Mouse (Mus musculus) intestine, postnatal 0 days (tissue): ENCODE results near the gene Crygn. TPM values are rescaled to one million over a fixed set of nuclear protein-coding genes. Genes with fewer than 3 reads are reported as not detected.

ENCODE experiments used
- ATAC-seq: fragments of 200-750 bp; cut with Nextera tagmentation; 2 replicates; pipeline ENCODE4 v1.8.0; 2017; ENCODE audit warnings: mild to moderate bottlenecking, moderate TSS enrichment, moderate library complexity
- H3K27ac ChIP-seq: fragments of 300-500 bp; sonication (generic); 2 replicates; pipeline ENCODE4 v1.5.1; 2014; ENCODE audit warnings: mild to moderate bottlenecking, low read depth, low read length, moderate library complexity
- H3K27me3 ChIP-seq: fragments of 300-500 bp; sonication (generic); replicated peaks from 2 replicates; pipeline ENCODE4 v1.6.1; 2014; ENCODE audit warnings: low read length, mixed read lengths; ENCODE audit not compliant: control insufficient read depth, insufficient read depth
- H3K36me3 ChIP-seq: fragments of 300-500 bp; sonication (generic); 2 replicates; pipeline ENCODE4 v1.6.1; 2014; ENCODE audit warnings: mild to moderate bottlenecking, moderate library complexity; ENCODE audit not compliant: control insufficient read depth, insufficient read depth
- H3K4me1 ChIP-seq: fragments of 300-500 bp; sonication (generic); replicated peaks from 2 replicates; pipeline ENCODE4 v1.6.1; 2014; ENCODE audit warnings: antibody characterized with exemption, low read length, mixed read lengths; ENCODE audit not compliant: control insufficient read depth, insufficient read depth
- H3K4me2 ChIP-seq: fragments of 300-500 bp; sonication (generic); replicated peaks from 2 replicates; pipeline ENCODE4 v1.6.1; 2014; ENCODE audit warnings: low read depth, mild to moderate bottlenecking, moderate library complexity
- H3K4me3 ChIP-seq: fragments of 300-500 bp; sonication (generic); 2 replicates; pipeline ENCODE4 v1.5.1; 2014; ENCODE audit warnings: low read depth, low read length
- H3K9ac ChIP-seq: fragments of 300-500 bp; sonication (generic); 2 replicates; pipeline ENCODE4 v1.6.1; 2014; ENCODE audit warnings: mild to moderate bottlenecking, low read depth, low read length
- H3K9me3 ChIP-seq: fragments of 300-500 bp; sonication (generic); 2 replicates; pipeline ENCODE4 v1.6.1; 2016; ENCODE audit warnings: mixed run types; ENCODE audit not compliant: control insufficient read depth
- CTCF ChIP-seq: sonication (generic); IDR thresholded peaks from 2 replicates; pipeline ENCODE4 v1.5.1; 2016; ENCODE audit warnings: low read depth, mild to moderate bottlenecking, control low read depth, antibody characterized with exemption, moderate library complexity
- WGBS: fragments of 180-500 bp; shearing (Covaris S2); extraction: QIAGEN DNeasy Blood & Tissue Kit; methylation state at CpG from one replicate; pipeline ENCODE4 v1.1.7; 2014; 5-methylcytosine and 5-hydroxymethylcytosine counted together
- polyA plus RNA-seq: library from polyadenylated mRNA; unstranded; fragments of >200 nt; fragmentation: Nextera tagmentation; extraction: Ambion mirVana; gene quantifications from 2 replicates; pipeline ENCODE4 v1.2.1, GENCODE M21; 2015

Crygn gene
- polyA plus RNA-seq, 1 experiment from 2014 or later: 8.1 TPM

DNA sequence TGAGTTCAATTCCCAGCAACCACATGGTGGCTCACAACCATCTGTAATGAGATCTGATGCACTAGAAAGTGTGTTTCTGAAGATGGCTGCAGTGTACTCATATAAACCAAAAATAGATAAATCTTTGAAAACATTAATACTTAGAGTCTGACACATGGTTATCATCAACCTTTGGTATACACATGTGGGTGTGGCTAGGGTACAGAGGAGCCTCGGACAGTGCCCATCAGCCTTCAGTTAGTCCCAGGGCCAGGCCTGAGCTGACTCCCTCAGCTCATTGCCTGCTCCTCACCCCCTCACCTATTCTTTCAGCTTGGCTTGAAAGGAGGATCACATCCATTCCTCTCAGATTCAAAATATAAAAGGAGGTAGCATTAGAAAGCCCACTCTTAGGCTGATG is 19.3 kb downstream of the Crygn start:
- no peak overlapping the region for H3K27ac ChIP-seq
- TF ChIP-seq CTCF: no peak
- H3K9me3 ChIP-seq: no peaks in the 10 kb centered on the region
- H3K4me1 ChIP-seq: no peaks in the 10 kb centered on the region
- no peaks in the 10 kb centered on the region for H3K36me3 ChIP-seq
- ATAC-seq: no peak
- H3K4me2 ChIP-seq: no peak overlapping the region
- no peaks in the 10 kb centered on the region for H3K27me3 ChIP-seq
- no peak overlapping the region for H3K4me3 ChIP-seq
- no peak overlapping the region for H3K9ac ChIP-seq
- 57% methylated on average over 1 of the region's 1 CpGs for WGBS

DNA sequence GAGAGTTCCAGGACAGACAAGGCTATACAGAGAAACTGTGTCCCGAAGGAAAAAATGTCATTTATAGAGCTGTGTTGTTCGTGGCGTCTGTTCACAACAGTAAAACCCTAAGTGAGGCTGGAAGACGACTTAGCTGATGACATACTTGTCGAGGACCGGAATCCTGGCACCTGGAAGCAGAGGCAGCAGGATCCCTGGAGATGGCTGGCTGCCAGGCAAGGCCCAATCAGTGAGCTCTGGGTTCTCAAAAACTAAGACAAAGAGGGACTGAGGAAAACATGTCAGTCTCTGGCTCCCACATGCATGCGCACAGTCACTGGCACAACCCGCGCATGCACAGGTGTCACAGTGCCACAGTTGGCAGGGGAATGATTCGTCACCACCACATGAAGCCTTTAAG is 20.2 kb downstream of the Crygn start:
- Histone ChIP-seq H3K9me3 (no peaks in the 10 kb centered on the region), H3K27ac (no peak overlapping the region), H3K36me3 (no peaks in the 10 kb centered on the region), H3K9ac (no peak overlapping the region), H3K4me3 (no peak overlapping the region), H3K4me1 (no peaks in the 10 kb centered on the region), H3K4me2 (no peak overlapping the region), H3K27me3 (no peaks in the 10 kb centered on the region)
- WGBS: 93% methylated on average over 10 of the region's 10 CpGs
- no peak for ATAC-seq
- TF ChIP-seq CTCF: no peak

DNA sequence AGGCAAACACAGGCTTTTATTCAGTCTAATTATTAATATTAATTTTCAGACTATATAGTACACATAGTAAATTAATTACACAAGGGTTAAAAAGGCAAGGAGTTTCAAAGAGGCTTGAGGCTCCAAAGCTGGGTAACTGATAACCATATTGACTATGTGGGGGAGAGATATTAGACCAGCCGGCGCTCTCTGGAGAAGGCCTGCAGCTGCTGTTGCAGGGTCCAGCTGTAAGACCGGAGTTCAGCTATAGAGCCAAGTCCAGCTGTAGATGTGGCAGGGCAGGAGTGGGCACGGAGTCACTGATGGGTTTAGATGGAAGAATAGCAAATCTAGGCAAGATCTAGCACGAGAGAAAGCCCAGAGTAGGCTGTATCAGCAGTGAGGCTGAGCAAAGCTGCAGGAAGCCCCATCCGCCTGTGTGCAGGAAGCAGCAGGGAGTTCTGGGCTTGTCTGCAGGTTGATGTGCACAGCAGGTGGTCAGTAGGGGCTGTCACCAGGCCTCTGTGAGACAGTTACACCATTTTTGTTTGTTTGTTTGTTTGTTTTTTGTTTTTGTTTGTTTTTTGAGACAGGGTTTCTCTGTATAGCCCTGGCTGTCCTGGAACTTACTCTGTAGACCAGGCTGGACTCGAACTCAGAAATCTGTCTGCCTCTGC is 23.9 kb downstream of the Crygn start:
- H3K4me2 ChIP-seq: no peak overlapping the region
- no peak overlapping the region; the same call in 1 of the 2 replicates for H3K27ac ChIP-seq
- TF ChIP-seq CTCF: no peak
- 46% methylated on average over 7 of the region's 7 CpGs for WGBS
- peaks cover 30% of the 10 kb centered on the region for H3K27me3 ChIP-seq
- no peak overlapping the region for H3K9ac ChIP-seq
- H3K9me3 ChIP-seq: no peaks in the 10 kb centered on the region
- no peak for ATAC-seq
- H3K4me3 ChIP-seq: no peak overlapping the region
- H3K36me3 ChIP-seq: no peaks in the 10 kb centered on the region
- H3K4me1 ChIP-seq: 0 out of 2 replicates have a peak, but pooled peaks cover 3% of the 10 kb centered on the region

DNA sequence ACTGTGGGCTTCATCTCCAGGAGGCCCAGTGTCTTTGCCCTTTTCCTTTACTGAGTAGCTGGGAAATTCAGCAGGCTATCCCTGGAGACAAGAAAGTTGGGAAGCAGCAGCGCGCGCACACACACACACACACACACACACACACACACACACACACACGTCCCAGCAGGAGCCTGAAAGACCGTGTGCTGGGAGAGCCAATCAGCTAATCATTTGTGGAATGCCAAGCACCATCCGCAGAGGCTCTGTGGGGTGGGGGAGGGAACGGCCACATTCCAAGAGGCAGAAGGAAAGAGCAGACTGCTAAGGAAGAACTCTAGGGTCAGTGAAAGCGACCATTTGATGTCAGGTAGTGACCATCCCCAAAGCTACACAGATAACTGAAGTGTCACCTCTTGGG is 24.7 kb downstream of the Crygn start:
- no peaks in the 10 kb centered on the region for H3K36me3 ChIP-seq
- TF ChIP-seq CTCF: no peak
- H3K9ac ChIP-seq: no peak overlapping the region
- 0 out of 2 replicates have a peak, but pooled peaks cover 3% of the 10 kb centered on the region for H3K4me1 ChIP-seq
- no peak overlapping the region for H3K27ac ChIP-seq
- no peaks in the 10 kb centered on the region for H3K9me3 ChIP-seq
- H3K4me3 ChIP-seq: no peak overlapping the region
- ATAC-seq: no peak
- H3K27me3 ChIP-seq: peaks cover 30% of the 10 kb centered on the region
- H3K4me2 ChIP-seq: no peak overlapping the region; the same call in 1 of the 2 replicates
- WGBS: 9% methylated on average over 8 of the region's 8 CpGs

DNA sequence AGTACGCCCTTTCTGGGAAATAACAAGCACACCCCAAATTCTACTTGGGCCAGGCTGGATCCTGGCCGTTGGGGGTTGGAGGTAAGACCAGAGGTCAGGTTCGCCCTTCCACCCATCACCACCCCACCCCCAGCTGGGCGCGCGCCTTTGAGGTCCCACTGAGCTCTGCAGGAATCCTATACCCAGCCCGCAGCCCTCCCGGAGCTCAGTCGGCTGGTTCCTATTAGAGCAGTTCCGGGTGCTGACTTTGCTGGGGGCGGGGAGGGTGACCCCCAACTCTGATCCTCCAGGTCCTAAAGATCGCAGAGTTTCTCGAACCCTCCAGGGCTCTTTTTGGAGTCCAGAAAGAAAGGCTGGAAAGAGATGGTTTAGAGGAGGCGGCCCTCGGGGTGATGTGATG is 26.8 kb downstream of the Crygn start:
- ATAC-seq: no peak
- H3K9me3 ChIP-seq: no peaks in the 10 kb centered on the region
- WGBS: 16% methylated on average over 15 of the region's 15 CpGs
- 0 out of 2 replicates have a peak, but pooled peaks cover 3% of the 10 kb centered on the region for H3K4me1 ChIP-seq
- TF ChIP-seq CTCF: no peak
- H3K27me3 ChIP-seq: peaks cover 30% of the 10 kb centered on the region
- no peak overlapping the region for H3K27ac ChIP-seq
- peak overlapping the region; percentile 49 for H3K4me3 ChIP-seq
- H3K9ac ChIP-seq: 0 out of 2 replicates have a peak overlapping the region, but pooled peaks have one; percentile 51
- H3K4me2 ChIP-seq: peak overlapping the region; percentile 76
- no peaks in the 10 kb centered on the region for H3K36me3 ChIP-seq

DNA sequence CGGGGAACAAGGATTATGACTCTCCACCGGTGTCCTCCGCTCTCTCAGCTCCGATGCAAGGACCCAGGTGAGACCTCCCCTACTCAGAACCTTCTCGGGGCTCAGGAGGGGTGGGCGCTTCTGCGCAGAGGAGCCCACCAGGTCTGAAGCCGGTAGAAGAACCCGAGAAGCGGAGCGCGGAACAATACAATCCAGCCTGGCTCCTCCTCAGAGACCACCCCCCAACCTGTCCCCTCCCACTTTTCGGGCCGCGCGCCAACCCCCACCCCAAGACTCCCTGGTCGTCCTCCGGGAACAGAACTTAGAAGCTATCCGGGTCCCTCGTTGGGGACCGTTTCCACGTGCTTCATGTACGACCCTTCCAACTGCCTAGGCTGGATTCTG is 27.3 kb downstream of the Crygn start, which contains the start of gene Wdr86:
Wdr86 (minus strand) TSS at position 240 of the 384 bp plus-strand sequence.
- Histone ChIP-seq H3K36me3 (no peaks in the 10 kb centered on the region), H3K4me3 (peak within 1 kb of the TSS; percentile 49), H3K27ac (no peak within 1 kb of the TSS), H3K4me1 (0 out of 2 replicates have a peak, but pooled peaks cover 3% of the 10 kb centered on the region), H3K9me3 (no peaks in the 10 kb centered on the region), H3K9ac (peak within 1 kb of the TSS; percentile 51; the same call in 1 of the 2 replicates), H3K27me3 (peaks cover 30% of the 10 kb centered on the region), H3K4me2 (peak within 1 kb of the TSS; percentile 76)
- ATAC-seq: no peak
- TF ChIP-seq CTCF: no peak
- under 1% methylated on average over 23 of the region's 23 CpGs for WGBS
